Mouse (Mus musculus) olfactory bulb, adult 2 months (tissue): ENCODE measurements around the gene Cbln3.

Source experiments
- CTCF ChIP-seq: fragments of 200-500 bp; IDR thresholded peaks from 2 replicates; pipeline ENCODE4 v1.5.1; 2012; ENCODE audit warnings: low read depth, mild to moderate bottlenecking, low read length, moderate library complexity; ENCODE audit not compliant: insufficient read depth
- POLR2A ChIP-seq: fragments of 200-500 bp; IDR thresholded peaks from 2 replicates; pipeline ENCODE4 v1.6.1; 2012; ENCODE audit warnings: mild to moderate bottlenecking, low read depth, low read length, moderate library complexity; ENCODE audit not compliant: insufficient read depth

DNA sequence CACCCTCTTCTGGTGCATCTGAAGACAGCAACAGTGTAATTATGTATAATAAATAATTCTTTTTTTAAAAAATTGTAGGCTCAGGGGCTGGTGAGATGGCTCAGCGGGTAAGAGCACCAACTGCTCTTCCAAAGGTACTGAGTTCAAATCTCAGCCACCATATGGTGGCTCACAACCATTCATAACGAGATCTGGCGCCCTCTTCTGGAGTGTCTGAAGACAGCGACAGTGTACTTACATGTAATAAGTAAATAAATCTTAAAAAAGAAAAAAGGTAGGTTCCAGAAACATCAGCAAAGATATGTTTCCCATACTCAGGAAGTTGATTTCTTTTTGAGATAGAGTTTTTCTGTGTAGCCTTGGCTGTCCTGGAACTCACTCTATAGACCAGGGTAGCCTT is 41.4 kb downstream of the Cbln3 start:
- TF ChIP-seq CTCF: no peak
- no peak for TF ChIP-seq POLR2A
